Mouse (Mus musculus) cortical plate, adult 2 months (tissue): ENCODE results near the gene App.

ENCODE experiments used
- CTCF ChIP-seq: fragments of 200-500 bp; IDR thresholded peaks from 2 replicates; pipeline ENCODE4 v1.5.1; 2011; ENCODE audit warnings: mild to moderate bottlenecking, control low read depth, low read length; ENCODE audit not compliant: insufficient read depth; ENCODE audit errors: extremely low read depth
- POLR2A ChIP-seq: fragments of 200-500 bp; IDR thresholded peaks from 2 replicates; pipeline ENCODE4 v1.6.1; 2011; ENCODE audit warnings: mild to moderate bottlenecking, low read length, control low read depth; ENCODE audit not compliant: insufficient read depth; ENCODE audit errors: extremely low read depth

- TF ChIP-seq CTCF (no peak), POLR2A (no peak)
These were observed 37.5 kb downstream of the App start for GRCm38 (mm10) chr16:85136046-85136445.
